Mouse (Mus musculus) C2C12 (cell line): Measurements from ENCODE around the gene Lrmda.

Experiments
- CEBPB ChIP-seq: IDR thresholded peaks from one replicate; pipeline ENCODE4 v1.6.1; 2011; ENCODE audit warnings: low read depth, mild to moderate bottlenecking, control low read depth, moderate library complexity
- CTCF ChIP-seq: IDR thresholded peaks from one replicate; pipeline ENCODE4 v1.5.1; 2011; ENCODE audit not compliant: control insufficient read depth, insufficient read depth, insufficient read length
- MAX ChIP-seq: IDR thresholded peaks from one replicate; pipeline ENCODE4 v1.6.1; 2011; ENCODE audit warnings: mild to moderate bottlenecking, control low read depth
- MYOG ChIP-seq: IDR thresholded peaks from one replicate; pipeline ENCODE4 v1.6.1; 2011; ENCODE audit not compliant: control insufficient read depth, insufficient read length; ENCODE audit errors: extremely low read depth
- USF1 ChIP-seq: IDR thresholded peaks from one replicate; pipeline ENCODE4 v1.6.1; 2011; ENCODE audit warnings: low read depth, mild to moderate bottlenecking, control low read depth, moderate library complexity

- TF ChIP-seq CTCF (no peak), MAX (no peak), USF1 (no peak), MYOG (no peak), CEBPB (no peak)
Observed at GRCm38 (mm10) chr14:22145863-22146262, 126.4 kb downstream of the Lrmda start.
